In genomic region chr11:53783288-53783687, GRCm38 (mm10) we compare ENCODE assay signal across 23 mouse cellular contexts. TPM values are rescaled to one million over a fixed set of nuclear protein-coding genes. Genes with fewer than 3 reads are reported as not detected.
DNase-seq lines count a peak whose midpoint lies in the region; ATAC-seq and TF ChIP-seq lines count a peak whose summit lies in the region.
"Had no signal": no experiment of that assay in that cellular context is flagged by ENCODE, and none has a peak within 500 bp of the region (broad histone marks: within the 10 kb centered on the region; RNA-seq: fewer than 3 reads in every experiment).

No protein-coding gene starts in this region.

- 67% methylated on average over 9 of the region's 9 CpGs for WGBS in spleen, adult 2 months
- WGBS in hindbrain, embryonic 13.5 days: 90% methylated on average over 9 of the region's 9 CpGs
- 92% methylated on average over 9 of the region's 9 CpGs for WGBS in midbrain, embryonic 14.5 days

- no peak overlapping the region for H3K9ac ChIP-seq in hindbrain, embryonic 13.5 days
- H3K9ac ChIP-seq in midbrain, embryonic 14.5 days (replicated peaks; ENCODE audit: low read length): no peak overlapping the region
- H3K9ac ChIP-seq: embryonic facial prominence, embryonic 13.5 days; forebrain, embryonic 15.5 days; heart, embryonic 12.5 days; hindbrain, embryonic 14.5 days; intestine, embryonic 15.5 days had no signal

- no peak for TF ChIP-seq CTCF in spleen, adult 2 months (IDR thresholded peaks at IDR 0.05; ENCODE audit: extremely low read depth, insufficient read depth, insufficient read length, insufficient replicate concordance)

- DNase-seq in adrenal gland, adult (ENCODE audit: inconsistent age in 2 of 2, low spot score in 1 of 2): peak; percentile 13 to 44
- DNase-seq in adrenal gland, postnatal 4 days (ENCODE audit: low spot score in 2 of 2): no peak
- no peak for DNase-seq in spleen, adult 2 months (ENCODE audit: low read depth in 1 of 2, low spot score in 2 of 2)
- DNase-seq in spleen, postnatal 14 days (ENCODE audit: low spot score in 2 of 2): no peak
- DNase-seq in adipocyte (ENCODE audit: low spot score): no peak
- no peak for DNase-seq in midbrain, embryonic 14.5 days
- DNase-seq: adrenal gland, adult 2 months; cerebellum, postnatal 10 days; heart, postnatal 14 days; thymus, postnatal 14 days had no signal

- TF ChIP-seq POLR2A in spleen, adult 2 months (IDR thresholded peaks at IDR 0.05; ENCODE audit: low read depth, low read length): no peak

- H3K4me2 ChIP-seq in hindbrain, embryonic 13.5 days: no peak overlapping the region
- no peak overlapping the region for H3K4me2 ChIP-seq in midbrain, embryonic 14.5 days (ENCODE audit: low read length)
- H3K4me2 ChIP-seq: embryonic facial prominence, embryonic 13.5 days; forebrain, embryonic 15.5 days; heart, embryonic 12.5 days; hindbrain, embryonic 14.5 days; intestine, embryonic 15.5 days had no signal

- ATAC-seq in megakaryocyte, adult 5-6 weeks (ENCODE audit: poor library complexity, severe bottlenecking): peak; percentile 47
- no peak for ATAC-seq in hindbrain, embryonic 13.5 days (ENCODE audit: low FRiP score)
- no peak for ATAC-seq in midbrain, embryonic 14.5 days (ENCODE audit: low FRiP score, low TSS enrichment)
- ATAC-seq: CD4-positive, CD25-positive, alpha-beta regulatory T cell, adult 4 months; forebrain, embryonic 15.5 days; intestine, embryonic 15.5 days; lung, postnatal 0 days; midbrain, embryonic 16.5 days had no signal

- H3K27me3 ChIP-seq in spleen, adult 2 months (ENCODE audit: control insufficient read depth, insufficient read depth, low read length): no peaks in the 10 kb centered on the region
- H3K27me3 ChIP-seq in hindbrain, embryonic 13.5 days: no peaks in the 10 kb centered on the region
- H3K27me3 ChIP-seq in midbrain, embryonic 14.5 days (ENCODE audit: control insufficient read depth, insufficient read depth, low read length): no peaks in the 10 kb centered on the region
- H3K27me3 ChIP-seq: embryonic facial prominence, embryonic 13.5 days; forebrain, embryonic 15.5 days; heart, embryonic 12.5 days; intestine, embryonic 15.5 days; megakaryocyte, embryonic 14.5 days had no signal

- peaks cover 10% of the 10 kb centered on the region for H3K36me3 ChIP-seq in spleen, adult 2 months (ENCODE audit: control insufficient read depth, insufficient read depth, low read length)
- no peaks in the 10 kb centered on the region for H3K36me3 ChIP-seq in hindbrain, embryonic 13.5 days
- no peaks in the 10 kb centered on the region for H3K36me3 ChIP-seq in midbrain, embryonic 14.5 days (ENCODE audit: control insufficient read depth, insufficient read depth, low read length)
- H3K36me3 ChIP-seq: forebrain, embryonic 15.5 days had no signal

- H3K4me3 ChIP-seq in spleen, adult 2 months (ENCODE audit: extremely low read depth, insufficient read depth, insufficient read length): no peak overlapping the region
- no peak overlapping the region for H3K4me3 ChIP-seq in hindbrain, embryonic 13.5 days
- H3K4me3 ChIP-seq in midbrain, embryonic 14.5 days (replicated peaks; ENCODE audit: low read depth, low read length): no peak overlapping the region
- H3K4me3 ChIP-seq: embryonic facial prominence, embryonic 13.5 days; forebrain, embryonic 15.5 days; heart, embryonic 12.5 days; intestine, embryonic 15.5 days; megakaryocyte, embryonic 14.5 days had no signal

- no peaks in the 10 kb centered on the region for H3K9me3 ChIP-seq in hindbrain, embryonic 13.5 days
- H3K9me3 ChIP-seq in midbrain, embryonic 14.5 days (ENCODE audit: control insufficient read depth, low read length): no peaks in the 10 kb centered on the region
- H3K9me3 ChIP-seq: embryonic facial prominence, embryonic 13.5 days; forebrain, embryonic 15.5 days; heart, embryonic 12.5 days; intestine, embryonic 15.5 days; megakaryocyte, embryonic 14.5 days had no signal

- H3K27ac ChIP-seq in spleen, adult 2 months (ENCODE audit: insufficient read depth, low read length): 0 out of 2 replicates have a peak overlapping the region, but pooled peaks have one; percentile 30
- no peak overlapping the region for H3K27ac ChIP-seq in hindbrain, embryonic 13.5 days
- H3K27ac ChIP-seq in midbrain, embryonic 14.5 days (replicated peaks; ENCODE audit: low read depth, low read length): no peak overlapping the region
- H3K27ac ChIP-seq: embryonic facial prominence, embryonic 13.5 days; forebrain, embryonic 15.5 days; hindbrain, embryonic 14.5 days; intestine, embryonic 15.5 days; kidney, postnatal 0 days had no signal

- peaks cover 26% of the 10 kb centered on the region; the same call in 1 of the 2 replicates for H3K4me1 ChIP-seq in spleen, adult 2 months (ENCODE audit: control insufficient read depth, insufficient read depth, insufficient read length)
- H3K4me1 ChIP-seq in hindbrain, embryonic 13.5 days (replicated peaks): no peaks in the 10 kb centered on the region
- no peaks in the 10 kb centered on the region for H3K4me1 ChIP-seq in midbrain, embryonic 14.5 days (ENCODE audit: control insufficient read depth, insufficient read depth, low read length)
- H3K4me1 ChIP-seq: embryonic facial prominence, embryonic 13.5 days; forebrain, embryonic 15.5 days had no signal

RNA-seq across cellular contexts. Expression of gene Gm17334, which starts 10.3 kb away (rescaled TPM):
- 1 to 10 TPM in 1 of 2 experiments, under 1 TPM in 1; 0.82 to 1.1 TPM for total RNA-seq in adrenal gland, postnatal 4 days (2021)
- 1.2 TPM in 2 replicates for polyA plus RNA-seq in spleen, adult 2 months (2012; rRNA removed)
- not detected in 2 replicates for total RNA-seq in megakaryocyte, adult 5-6 weeks (2015)
- total RNA-seq in megakaryocyte, adult 5-6 weeks (2017): not detected in 2 replicates
- polyA plus RNA-seq in hindbrain, embryonic 13.5 days (2015; fragmentation: Nextera tagmentation; extraction: Ambion mirVana): not detected in 2 replicates
- polyA plus RNA-seq in midbrain, embryonic 14.5 days (2014; fragmentation: Nextera tagmentation; extraction: Ambion mirVana): 0.24 TPM in 1 of 2 replicates, not detected in the other
- total RNA-seq: heart, postnatal 14 days had no signal
- polyA plus RNA-seq: brain, embryonic 14.5 days; embryonic facial prominence, embryonic 13.5 days; forebrain, embryonic 15.5 days; heart, embryonic 12.5 days; hindbrain, embryonic 14.5 days; midbrain, embryonic 16.5 days had no signal

RNA-seq across cellular contexts. Expression of gene Irf1, which starts 13.5 kb away (rescaled TPM):
- total RNA-seq in adrenal gland, postnatal 4 days (2021): 10 to 100 TPM; 33.6 to 40.2 TPM
- polyA plus RNA-seq in spleen, adult 2 months (2012; rRNA removed): 111 and 222 TPM in 2 replicates
- total RNA-seq in megakaryocyte, adult 5-6 weeks (2015): 37.2 and 38.5 TPM in 2 replicates
- total RNA-seq in megakaryocyte, adult 5-6 weeks (2017): 78.4 and 93.1 TPM in 2 replicates
- 2.5 and 2.9 TPM in 2 replicates for polyA plus RNA-seq in hindbrain, embryonic 13.5 days (2015; fragmentation: Nextera tagmentation; extraction: Ambion mirVana)
- 1.3 and 3.5 TPM in 2 replicates for polyA plus RNA-seq in midbrain, embryonic 14.5 days (2014; fragmentation: Nextera tagmentation; extraction: Ambion mirVana)

Comparison
In these comparisons a context has a peak if more than half of its experiments do, and no peak if none do; other contexts are left out.
1. DNase-seq: peak in adrenal gland, adult (2 of 2); none in adrenal gland, postnatal 4 days (0 of 2), spleen, adult 2 months (0 of 2), spleen, postnatal 14 days (0 of 2), adipocyte (single experiment) and midbrain, embryonic 14.5 days (single experiment).
2. RNA of gene Irf1, which starts 13.5 kb away (polyA plus RNA-seq): 111 to 222 TPM in spleen, adult 2 months; 1.3 to 3.5 TPM in midbrain, embryonic 14.5 days and 2.5 to 2.9 TPM in hindbrain, embryonic 13.5 days; every median in the first group is over 10 times any median in the second.